Mouse (Mus musculus): ENCODE measurements at regions not wholly inside any gene's neighbourhood (a gene's known extent, or its start where the extent isn't known, plus 50 kb on each side); places are given as distances from the start of the nearest gene placed in this dataset.

- WGBS: 87% methylated on average over 7 of the region's 7 CpGs
- Histone ChIP-seq H3K4me1 (replicated peaks; ENCODE audit: control insufficient read depth, insufficient read depth, low read length) (no peaks in the 10 kb centered on the region), H3K4me3 (ENCODE audit: low read depth, low read length) (no peak overlapping the region), H3K27me3 (ENCODE audit: control insufficient read depth, insufficient read depth, low read length) (no peaks in the 10 kb centered on the region), H3K9me3 (ENCODE audit: control insufficient read depth, low read length) (no peaks in the 10 kb centered on the region), H3K9ac (ENCODE audit: low read length) (no peak overlapping the region), H3K4me2 (ENCODE audit: low read depth, low read length, severe bottlenecking) (no peak overlapping the region), H3K36me3 (ENCODE audit: control insufficient read depth, insufficient read depth, low read length) (no peaks in the 10 kb centered on the region), H3K27ac (ENCODE audit: low read depth, low read length) (no peak overlapping the region)
- DNase-seq (ENCODE audit: low spot score): no peak
- ATAC-seq (replicated peaks; ENCODE audit: low FRiP score): no peak
These were observed 91.4 kb downstream of the Gadd45g start for GRCm38 (mm10) chr13:51937898-51938297.

- WGBS: 88% methylated on average over 4 of the region's 4 CpGs
- no peaks in the 10 kb centered on the region for H3K4me1 ChIP-seq (replicated peaks; ENCODE audit: control insufficient read depth, insufficient read depth, low read length)
- H3K9me3 ChIP-seq (ENCODE audit: control insufficient read depth, low read length): no peaks in the 10 kb centered on the region
- H3K27ac ChIP-seq (ENCODE audit: low read depth, low read length): no peak overlapping the region
- H3K4me3 ChIP-seq (ENCODE audit: low read depth, low read length): no peak overlapping the region
- H3K27me3 ChIP-seq (ENCODE audit: control insufficient read depth, insufficient read depth, low read length): no peaks in the 10 kb centered on the region
- DNase-seq (ENCODE audit: low spot score) (no peak), ATAC-seq (replicated peaks; ENCODE audit: low FRiP score) (no peak)
- no peak overlapping the region for H3K9ac ChIP-seq (ENCODE audit: low read length)
- H3K4me2 ChIP-seq (ENCODE audit: low read depth, low read length, severe bottlenecking): no peak overlapping the region
- no peaks in the 10 kb centered on the region for H3K36me3 ChIP-seq (ENCODE audit: control insufficient read depth, insufficient read depth, low read length)
These were observed 92.8 kb downstream of the Gadd45g start for GRCm38 (mm10) chr13:51939262-51939661.

DNA sequence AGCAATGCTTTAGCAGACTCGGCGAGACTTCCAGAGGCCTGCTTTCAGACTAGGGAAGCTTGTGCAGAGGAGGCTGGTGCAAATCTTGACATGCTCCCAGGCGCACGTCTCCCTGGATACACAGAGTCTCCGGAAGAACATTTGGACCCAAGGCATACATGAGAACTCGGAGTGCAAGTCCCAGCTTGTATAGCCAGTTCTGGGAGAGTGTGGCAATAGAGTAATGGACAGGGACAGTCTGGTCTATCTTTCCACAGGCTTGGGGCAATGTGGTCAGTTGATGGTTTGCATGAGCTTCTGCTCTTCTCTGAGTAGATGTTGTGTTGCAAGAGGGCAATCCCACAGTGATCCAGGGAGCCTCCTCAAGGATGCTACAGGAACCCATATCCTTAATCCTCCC lies 93.2 kb downstream of the Gadd45g start:
- H3K4me2 ChIP-seq (ENCODE audit: low read depth, low read length, severe bottlenecking): no peak overlapping the region
- 97% methylated on average over 6 of the region's 6 CpGs for WGBS

DNA sequence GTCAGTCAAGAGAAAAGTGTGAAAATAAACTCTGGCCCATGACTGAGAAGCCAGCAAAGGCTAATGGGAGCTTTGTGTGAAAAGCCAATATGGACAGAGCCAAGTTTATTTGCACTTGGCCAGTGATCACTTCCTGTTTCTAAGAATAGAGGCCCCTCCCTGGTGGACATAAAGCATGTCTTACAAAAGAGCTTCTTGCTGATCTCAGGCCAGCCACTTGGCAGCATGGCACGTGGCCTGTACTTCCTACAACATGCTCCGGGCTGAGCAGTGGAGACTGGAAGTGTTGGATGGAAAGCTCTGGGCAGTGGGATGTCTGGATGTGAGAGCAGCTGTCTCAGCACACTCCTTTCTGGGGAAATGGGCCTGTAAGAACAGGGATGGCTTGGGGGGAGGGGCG lies 99.7 kb downstream of the Gadd45g start:
- Histone ChIP-seq H3K9me3 (ENCODE audit: control insufficient read depth, low read length) (no peaks in the 10 kb centered on the region), H3K36me3 (ENCODE audit: control insufficient read depth, insufficient read depth, low read length) (no peaks in the 10 kb centered on the region), H3K27me3 (ENCODE audit: control insufficient read depth, insufficient read depth, low read length) (no peaks in the 10 kb centered on the region), H3K4me3 (ENCODE audit: low read depth, low read length) (no peak overlapping the region), H3K4me2 (ENCODE audit: low read depth, low read length, severe bottlenecking) (no peak overlapping the region), H3K27ac (ENCODE audit: low read depth, low read length) (no peak overlapping the region), H3K4me1 (replicated peaks; ENCODE audit: control insufficient read depth, insufficient read depth, low read length) (no peaks in the 10 kb centered on the region), H3K9ac (ENCODE audit: low read length) (no peak overlapping the region)
- DNase-seq (ENCODE audit: low spot score) (no peak), ATAC-seq (replicated peaks; ENCODE audit: low FRiP score) (no peak)
- WGBS: 79% methylated on average over 3 of the region's 3 CpGs

More for the DNA sequence above, 93.2 kb downstream of the Gadd45g start:
- Histone ChIP-seq H3K27ac (ENCODE audit: low read depth, low read length) (no peak overlapping the region), H3K27me3 (ENCODE audit: control insufficient read depth, insufficient read depth, low read length) (no peaks in the 10 kb centered on the region), H3K36me3 (ENCODE audit: control insufficient read depth, insufficient read depth, low read length) (no peaks in the 10 kb centered on the region), H3K4me3 (ENCODE audit: low read depth, low read length) (no peak overlapping the region), H3K9ac (ENCODE audit: low read length) (no peak overlapping the region), H3K9me3 (ENCODE audit: control insufficient read depth, low read length) (no peaks in the 10 kb centered on the region), H3K4me1 (replicated peaks; ENCODE audit: control insufficient read depth, insufficient read depth, low read length) (no peaks in the 10 kb centered on the region)
- DNase-seq (ENCODE audit: low spot score) (no peak), ATAC-seq (replicated peaks; ENCODE audit: low FRiP score) (no peak)

DNA sequence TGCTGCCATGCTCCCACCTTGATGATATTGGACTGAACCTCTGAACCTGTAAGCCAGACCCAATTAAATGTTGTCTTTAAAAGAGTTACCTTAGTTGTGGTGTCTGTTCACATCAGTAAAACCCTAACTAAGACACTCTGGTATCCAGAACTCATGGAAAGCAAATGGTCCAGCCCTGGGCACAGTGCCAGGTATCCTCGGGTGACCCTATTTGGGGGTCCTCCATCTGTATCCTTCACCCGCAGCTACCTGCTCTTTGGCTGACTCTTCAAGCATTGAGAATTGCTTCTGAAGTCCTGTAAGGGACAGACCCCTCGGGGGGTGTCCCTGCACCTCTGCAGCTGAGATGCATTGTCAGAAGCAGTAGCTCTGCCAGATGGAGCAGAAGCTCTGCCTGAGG lies 102.4 kb downstream of the Gadd45g start:
- no peak for DNase-seq (ENCODE audit: low spot score)
- no peaks in the 10 kb centered on the region for H3K27me3 ChIP-seq (ENCODE audit: control insufficient read depth, insufficient read depth, low read length)

GRCm38 (mm10) chr13:51951506-51952038 lies 105.1 kb downstream of the Gadd45g start:
- H3K4me3 ChIP-seq (ENCODE audit: low read depth, low read length): no peak overlapping the region
- ATAC-seq (replicated peaks; ENCODE audit: low FRiP score) (no peak), DNase-seq (ENCODE audit: low spot score) (no peak)
- WGBS: 83% methylated on average over 7 of the region's 7 CpGs
- no peaks in the 10 kb centered on the region for H3K27me3 ChIP-seq (ENCODE audit: control insufficient read depth, insufficient read depth, low read length)
- H3K4me1 ChIP-seq (replicated peaks; ENCODE audit: control insufficient read depth, insufficient read depth, low read length): no peaks in the 10 kb centered on the region
- H3K27ac ChIP-seq (ENCODE audit: low read depth, low read length): no peak overlapping the region
- H3K9me3 ChIP-seq (ENCODE audit: control insufficient read depth, low read length): no peaks in the 10 kb centered on the region
- H3K36me3 ChIP-seq (ENCODE audit: control insufficient read depth, insufficient read depth, low read length): no peaks in the 10 kb centered on the region
- no peak overlapping the region for H3K4me2 ChIP-seq (ENCODE audit: low read depth, low read length, severe bottlenecking)
- H3K9ac ChIP-seq (ENCODE audit: low read length): no peak overlapping the region

More for the DNA sequence above, 102.4 kb downstream of the Gadd45g start:
- Histone ChIP-seq H3K4me2 (ENCODE audit: low read depth, low read length, severe bottlenecking) (no peak overlapping the region), H3K9ac (ENCODE audit: low read length) (no peak overlapping the region), H3K36me3 (ENCODE audit: control insufficient read depth, insufficient read depth, low read length) (no peaks in the 10 kb centered on the region), H3K27ac (ENCODE audit: low read depth, low read length) (no peak overlapping the region), H3K4me3 (ENCODE audit: low read depth, low read length) (no peak overlapping the region), H3K9me3 (ENCODE audit: control insufficient read depth, low read length) (no peaks in the 10 kb centered on the region), H3K4me1 (replicated peaks; ENCODE audit: control insufficient read depth, insufficient read depth, low read length) (no peaks in the 10 kb centered on the region)
- WGBS: 92% methylated on average over 3 of the region's 3 CpGs
- no peak for ATAC-seq (replicated peaks; ENCODE audit: low FRiP score)

DNA sequence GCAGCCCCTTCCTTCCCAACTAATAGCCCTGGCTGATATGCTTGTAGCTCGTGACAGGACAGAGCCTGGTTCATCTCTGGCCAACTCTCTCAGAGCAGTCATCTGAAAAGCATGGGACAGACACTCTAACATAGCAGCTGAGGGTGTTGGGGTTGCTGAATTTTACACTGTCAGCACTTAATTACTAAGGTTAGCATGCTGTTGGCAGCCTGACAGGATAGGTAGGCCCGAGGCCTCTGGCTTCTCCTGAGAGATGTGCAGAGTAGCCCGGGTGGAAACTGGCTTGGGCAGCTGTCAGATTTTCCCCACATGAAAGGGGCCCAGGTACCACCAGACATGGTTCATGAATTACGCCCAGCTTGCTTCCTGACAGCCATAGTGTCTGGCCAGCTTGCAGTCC lies 106.6 kb downstream of the Gadd45g start:
- no peak for DNase-seq (ENCODE audit: low spot score)
- no peaks in the 10 kb centered on the region for H3K9me3 ChIP-seq (ENCODE audit: control insufficient read depth, low read length)
- H3K9ac ChIP-seq (ENCODE audit: low read length): no peak overlapping the region
- no peaks in the 10 kb centered on the region for H3K4me1 ChIP-seq (replicated peaks; ENCODE audit: control insufficient read depth, insufficient read depth, low read length)
- H3K4me2 ChIP-seq (ENCODE audit: low read depth, low read length, severe bottlenecking): no peak overlapping the region
- no peak overlapping the region for H3K4me3 ChIP-seq (ENCODE audit: low read depth, low read length)
- ATAC-seq (replicated peaks; ENCODE audit: low FRiP score): no peak
- no peaks in the 10 kb centered on the region for H3K36me3 ChIP-seq (ENCODE audit: control insufficient read depth, insufficient read depth, low read length)
- 85% methylated on average over 4 of the region's 4 CpGs for WGBS
- H3K27ac ChIP-seq (ENCODE audit: low read depth, low read length): no peak overlapping the region
- H3K27me3 ChIP-seq (ENCODE audit: control insufficient read depth, insufficient read depth, low read length): no peaks in the 10 kb centered on the region

DNA sequence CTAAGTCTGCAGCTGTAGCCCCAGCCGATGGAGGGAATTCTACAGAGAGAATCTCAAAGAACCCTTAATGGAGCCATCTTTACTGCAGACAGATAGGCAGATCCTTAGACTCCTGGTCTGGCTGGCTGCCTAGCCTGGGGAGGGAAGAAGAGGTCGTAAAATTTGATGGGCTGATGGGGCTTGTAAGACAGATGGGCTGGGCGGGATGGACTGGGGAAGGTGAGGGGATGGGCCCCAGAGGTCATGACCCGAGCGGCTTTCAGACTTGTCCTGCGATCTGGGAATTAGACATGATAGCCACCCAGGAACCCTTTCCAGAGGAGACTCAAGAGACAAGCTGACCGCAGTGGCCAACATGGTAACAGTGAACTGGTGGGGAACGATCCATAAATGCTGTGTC lies 107.1 kb downstream of the Gadd45g start:
- no peak overlapping the region for H3K4me3 ChIP-seq (ENCODE audit: low read depth, low read length)
- H3K36me3 ChIP-seq (ENCODE audit: control insufficient read depth, insufficient read depth, low read length): no peaks in the 10 kb centered on the region
- H3K9ac ChIP-seq (ENCODE audit: low read length): no peak overlapping the region
- no peaks in the 10 kb centered on the region for H3K9me3 ChIP-seq (ENCODE audit: control insufficient read depth, low read length)
- no peak overlapping the region for H3K4me2 ChIP-seq (ENCODE audit: low read depth, low read length, severe bottlenecking)
- DNase-seq (ENCODE audit: low spot score) (no peak), ATAC-seq (replicated peaks; ENCODE audit: low FRiP score) (no peak)
- no peaks in the 10 kb centered on the region for H3K4me1 ChIP-seq (replicated peaks; ENCODE audit: control insufficient read depth, insufficient read depth, low read length)
- no peaks in the 10 kb centered on the region for H3K27me3 ChIP-seq (ENCODE audit: control insufficient read depth, insufficient read depth, low read length)
- no peak overlapping the region for H3K27ac ChIP-seq (ENCODE audit: low read depth, low read length)
- WGBS: 82% methylated on average over 8 of the region's 8 CpGs

- no peaks in the 10 kb centered on the region for H3K36me3 ChIP-seq (ENCODE audit: control insufficient read depth, insufficient read depth, low read length)
- 86% methylated on average over 8 of the region's 8 CpGs for WGBS
- no peak overlapping the region for H3K27ac ChIP-seq (ENCODE audit: low read depth, low read length)
- no peak overlapping the region for H3K4me3 ChIP-seq (ENCODE audit: low read depth, low read length)
- H3K4me1 ChIP-seq (replicated peaks; ENCODE audit: control insufficient read depth, insufficient read depth, low read length): no peaks in the 10 kb centered on the region
- no peaks in the 10 kb centered on the region for H3K9me3 ChIP-seq (ENCODE audit: control insufficient read depth, low read length)
- no peak overlapping the region for H3K9ac ChIP-seq (ENCODE audit: low read length)
- H3K4me2 ChIP-seq (ENCODE audit: low read depth, low read length, severe bottlenecking): no peak overlapping the region
- no peaks in the 10 kb centered on the region for H3K27me3 ChIP-seq (ENCODE audit: control insufficient read depth, insufficient read depth, low read length)
- DNase-seq (ENCODE audit: low spot score) (no peak), ATAC-seq (replicated peaks; ENCODE audit: low FRiP score) (no peak)
These were observed 110.6 kb downstream of the Gadd45g start for GRCm38 (mm10) chr13:51957101-51957500.
